Mouse (Mus musculus): Measurements from ENCODE around the gene Gm37240. TPM values are rescaled to one million over a fixed set of nuclear protein-coding genes. Genes with fewer than 3 reads are reported as not detected.

Gm37240 gene
- polyA plus RNA-seq, 1 experiment from 2014 or later: 0.11 TPM

DNA sequence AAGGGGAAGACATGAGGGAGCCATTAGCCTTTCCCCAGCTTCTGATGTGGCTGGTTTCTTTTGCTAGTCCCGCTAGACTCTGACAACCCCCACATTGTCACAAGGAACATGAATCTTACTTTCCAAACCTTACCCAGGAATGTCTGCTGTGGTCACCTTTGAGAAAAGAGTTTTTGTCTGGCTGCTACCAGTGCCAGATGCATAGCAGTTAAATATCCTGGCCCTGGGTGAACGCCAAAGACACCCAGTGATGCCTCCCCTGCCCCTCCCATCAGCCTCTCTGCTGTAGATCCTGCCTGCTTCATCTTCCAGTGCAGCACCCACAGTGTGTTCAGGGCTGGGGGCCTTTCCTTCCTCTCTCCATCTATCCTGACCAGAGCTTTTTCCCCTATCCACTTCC lies 1197.7 kb downstream of the Gm37240 start:
- no peaks in the 10 kb centered on the region for H3K9me3 ChIP-seq (ENCODE audit: control insufficient read depth, low read length)
- no peak overlapping the region for H3K4me3 ChIP-seq (replicated peaks; ENCODE audit: low read depth, low read length)
- no peaks in the 10 kb centered on the region for H3K4me1 ChIP-seq (ENCODE audit: control insufficient read depth, insufficient read depth, low read length)
- H3K27ac ChIP-seq (replicated peaks; ENCODE audit: low read depth, low read length): no peak overlapping the region
- ATAC-seq (ENCODE audit: low FRiP score, low TSS enrichment): no peak
- H3K27me3 ChIP-seq (ENCODE audit: control insufficient read depth, insufficient read depth, low read length): no peaks in the 10 kb centered on the region
- DNase-seq: no peak
- H3K9ac ChIP-seq (replicated peaks; ENCODE audit: low read length): no peak overlapping the region
- WGBS: 70% methylated on average over 2 of the region's 2 CpGs
- no peaks in the 10 kb centered on the region for H3K36me3 ChIP-seq (ENCODE audit: control insufficient read depth, insufficient read depth, low read length)
- no peak overlapping the region for H3K4me2 ChIP-seq (ENCODE audit: low read length)

DNA sequence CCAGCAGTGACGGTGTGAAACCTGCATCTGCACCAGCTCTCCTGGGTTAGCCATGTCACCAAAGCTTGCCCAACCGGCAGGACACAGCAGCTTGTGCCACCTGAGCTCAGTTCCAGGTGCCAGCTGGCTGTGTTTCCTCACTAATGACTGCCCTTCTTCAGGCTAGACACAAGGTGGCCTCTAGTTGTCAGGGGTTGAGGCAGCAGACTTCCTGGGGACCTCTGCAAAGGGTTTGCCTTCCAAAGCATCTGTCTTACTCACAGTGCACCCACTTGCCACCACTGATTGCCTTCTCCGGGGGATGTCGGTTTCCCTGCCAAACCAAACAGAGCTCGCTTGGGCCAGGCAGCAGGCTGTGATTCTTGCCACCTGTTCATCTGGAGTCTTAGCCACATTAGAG lies 1199.1 kb downstream of the Gm37240 start:
- no peak for ATAC-seq (ENCODE audit: low FRiP score, low TSS enrichment)
- Histone ChIP-seq H3K4me2 (ENCODE audit: low read length) (no peak overlapping the region), H3K4me3 (replicated peaks; ENCODE audit: low read depth, low read length) (no peak overlapping the region), H3K36me3 (ENCODE audit: control insufficient read depth, insufficient read depth, low read length) (no peaks in the 10 kb centered on the region), H3K27me3 (ENCODE audit: control insufficient read depth, insufficient read depth, low read length) (no peaks in the 10 kb centered on the region), H3K9ac (replicated peaks; ENCODE audit: low read length) (no peak overlapping the region), H3K27ac (replicated peaks; ENCODE audit: low read depth, low read length) (no peak overlapping the region), H3K4me1 (ENCODE audit: control insufficient read depth, insufficient read depth, low read length) (no peaks in the 10 kb centered on the region), H3K9me3 (ENCODE audit: control insufficient read depth, low read length) (no peaks in the 10 kb centered on the region)
- 85% methylated on average over 5 of the region's 5 CpGs for WGBS
- DNase-seq: no peak

DNA sequence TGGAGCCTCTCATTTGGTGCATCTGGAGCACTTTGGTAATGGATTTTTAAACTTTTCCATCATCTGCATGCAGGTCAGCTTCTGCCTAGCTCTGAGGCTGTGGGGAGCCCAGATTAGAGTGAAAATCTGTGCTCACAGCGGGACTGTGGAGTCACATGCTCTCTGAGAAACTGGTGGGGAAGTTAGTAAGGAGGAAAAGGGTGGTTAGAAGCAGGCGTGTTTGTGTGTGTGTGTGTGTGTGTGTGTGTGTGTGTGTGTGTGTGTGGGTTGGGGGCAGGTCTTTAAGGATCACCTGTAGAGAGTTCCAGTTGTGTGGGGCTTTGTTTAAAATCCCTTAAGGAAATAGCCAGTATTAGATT lies 1199.9 kb downstream of the Gm37240 start:
- H3K9me3 ChIP-seq (ENCODE audit: control insufficient read depth, low read length): no peaks in the 10 kb centered on the region
- H3K4me2 ChIP-seq (ENCODE audit: low read length): no peak overlapping the region
- DNase-seq (no peak), ATAC-seq (ENCODE audit: low FRiP score, low TSS enrichment) (no peak)
- 46% methylated on average over 2 of the region's 2 CpGs for WGBS
- no peaks in the 10 kb centered on the region for H3K36me3 ChIP-seq (ENCODE audit: control insufficient read depth, insufficient read depth, low read length)
- no peak overlapping the region for H3K27ac ChIP-seq (replicated peaks; ENCODE audit: low read depth, low read length)
- no peak overlapping the region for H3K4me3 ChIP-seq (replicated peaks; ENCODE audit: low read depth, low read length)
- H3K27me3 ChIP-seq (ENCODE audit: control insufficient read depth, insufficient read depth, low read length): no peaks in the 10 kb centered on the region
- H3K9ac ChIP-seq (replicated peaks; ENCODE audit: low read length): no peak overlapping the region
- no peaks in the 10 kb centered on the region for H3K4me1 ChIP-seq (ENCODE audit: control insufficient read depth, insufficient read depth, low read length)

DNA sequence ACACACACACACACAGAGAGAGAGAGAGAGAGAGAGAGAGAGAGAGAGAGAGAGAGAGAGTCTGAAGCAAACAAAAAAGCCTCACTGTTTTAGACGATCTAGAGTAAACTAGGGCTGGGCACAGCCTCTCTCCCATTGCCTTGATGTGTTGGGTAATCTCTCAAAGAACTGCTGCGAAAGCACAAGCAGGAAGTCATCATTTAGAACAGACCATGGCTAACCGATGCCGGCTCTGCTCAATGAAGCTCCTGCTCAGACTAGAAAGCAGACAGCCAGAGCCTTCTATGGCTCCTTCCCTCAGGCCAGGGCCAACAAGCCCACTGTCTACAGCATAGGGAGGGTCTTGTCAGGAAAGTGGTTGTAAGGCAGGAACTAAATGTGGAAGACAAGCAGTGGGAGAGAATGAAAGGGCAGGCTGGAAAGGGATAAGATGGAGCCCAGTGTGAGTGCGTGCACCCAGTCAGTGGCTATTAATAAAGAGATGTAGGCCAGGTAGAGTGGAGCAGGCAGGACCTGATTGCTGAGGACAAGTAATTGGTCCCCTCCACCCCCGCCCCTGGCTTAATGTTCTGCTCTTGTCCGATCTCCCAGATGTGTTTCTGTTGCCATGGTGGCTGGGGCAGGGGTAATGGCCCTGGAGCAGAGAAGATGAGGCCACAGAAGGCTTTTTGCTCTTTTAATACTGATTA lies 1200.4 kb downstream of the Gm37240 start:
- no peak overlapping the region for H3K4me3 ChIP-seq (replicated peaks; ENCODE audit: low read depth, low read length)
- H3K27ac ChIP-seq (replicated peaks; ENCODE audit: low read depth, low read length): no peak overlapping the region
- no peaks in the 10 kb centered on the region for H3K36me3 ChIP-seq (ENCODE audit: control insufficient read depth, insufficient read depth, low read length)
- DNase-seq: no peak
- H3K4me2 ChIP-seq (ENCODE audit: low read length): no peak overlapping the region
- WGBS: 76% methylated on average over 7 of the region's 7 CpGs
- H3K9ac ChIP-seq (replicated peaks; ENCODE audit: low read length): no peak overlapping the region
- no peaks in the 10 kb centered on the region for H3K4me1 ChIP-seq (ENCODE audit: control insufficient read depth, insufficient read depth, low read length)
- no peaks in the 10 kb centered on the region for H3K9me3 ChIP-seq (ENCODE audit: control insufficient read depth, low read length)
- no peak for ATAC-seq (ENCODE audit: low FRiP score, low TSS enrichment)
- H3K27me3 ChIP-seq (ENCODE audit: control insufficient read depth, insufficient read depth, low read length): no peaks in the 10 kb centered on the region

DNA sequence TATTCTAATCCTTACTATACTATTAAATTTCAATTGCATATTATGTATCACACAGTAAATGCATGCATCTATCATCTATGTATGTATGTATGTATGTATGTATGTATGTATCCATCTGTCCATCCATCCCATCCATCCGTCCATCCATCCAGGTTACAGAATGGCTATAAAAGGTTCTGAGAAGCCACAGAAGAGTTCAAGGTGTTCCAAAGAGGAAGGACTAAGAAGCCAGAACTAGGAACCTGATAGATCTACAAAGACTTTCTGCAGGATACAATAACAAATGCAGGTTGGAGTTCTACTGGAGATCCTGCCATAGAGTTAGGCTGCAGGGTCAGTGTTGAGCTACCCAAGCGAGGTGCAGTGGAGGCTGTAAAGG lies 1201.0 kb downstream of the Gm37240 start:
- no peak overlapping the region for H3K4me3 ChIP-seq (replicated peaks; ENCODE audit: low read depth, low read length)
- H3K4me1 ChIP-seq (ENCODE audit: control insufficient read depth, insufficient read depth, low read length): no peaks in the 10 kb centered on the region
- no peaks in the 10 kb centered on the region for H3K36me3 ChIP-seq (ENCODE audit: control insufficient read depth, insufficient read depth, low read length)
- WGBS: 91% methylated on average over 2 of the region's 2 CpGs
- H3K27me3 ChIP-seq (ENCODE audit: control insufficient read depth, insufficient read depth, low read length): no peaks in the 10 kb centered on the region
- no peak overlapping the region for H3K4me2 ChIP-seq (ENCODE audit: low read length)
- DNase-seq (no peak), ATAC-seq (ENCODE audit: low FRiP score, low TSS enrichment) (no peak)
- no peak overlapping the region for H3K27ac ChIP-seq (replicated peaks; ENCODE audit: low read depth, low read length)
- H3K9me3 ChIP-seq (ENCODE audit: control insufficient read depth, low read length): no peaks in the 10 kb centered on the region
- no peak overlapping the region for H3K9ac ChIP-seq (replicated peaks; ENCODE audit: low read length)

DNA sequence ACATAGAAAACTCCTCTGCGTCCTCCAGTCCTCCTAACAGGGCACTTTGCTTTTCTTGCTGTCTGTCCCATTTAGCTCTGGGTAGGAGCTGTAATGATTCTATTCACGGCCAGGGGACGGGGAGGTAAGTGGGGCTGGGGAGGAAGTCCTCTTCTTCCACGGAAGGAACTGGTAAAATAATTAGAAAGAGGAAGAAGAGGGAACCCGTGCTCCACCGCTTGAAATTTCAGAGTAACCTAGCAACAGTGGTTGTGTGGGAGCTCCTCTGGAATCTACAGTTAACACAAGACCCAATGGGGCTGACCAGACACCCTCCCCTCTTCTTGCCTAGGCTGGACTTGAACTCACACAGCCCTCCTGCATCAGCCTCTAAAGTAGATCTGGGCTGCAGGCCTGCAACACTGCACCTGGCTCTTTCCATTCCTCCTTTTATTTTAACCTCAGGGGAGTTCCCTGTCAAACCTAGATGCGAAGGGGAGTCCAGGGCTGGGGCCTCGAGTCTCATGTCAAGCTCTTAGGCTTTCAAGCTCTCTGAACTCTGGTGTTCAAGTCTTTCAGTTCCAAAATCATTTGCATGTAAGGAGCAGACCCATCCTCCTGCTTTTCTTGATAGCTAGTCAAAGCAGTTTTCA lies 1201.5 kb downstream of the Gm37240 start:
- no peak for DNase-seq
- H3K36me3 ChIP-seq (ENCODE audit: control insufficient read depth, insufficient read depth, low read length): no peaks in the 10 kb centered on the region
- no peaks in the 10 kb centered on the region for H3K9me3 ChIP-seq (ENCODE audit: control insufficient read depth, low read length)
- no peak overlapping the region for H3K4me3 ChIP-seq (replicated peaks; ENCODE audit: low read depth, low read length)
- H3K27me3 ChIP-seq (ENCODE audit: control insufficient read depth, insufficient read depth, low read length): no peaks in the 10 kb centered on the region
- no peak overlapping the region for H3K9ac ChIP-seq (replicated peaks; ENCODE audit: low read length)
- WGBS: 75% methylated on average over 8 of the region's 8 CpGs
- ATAC-seq (ENCODE audit: low FRiP score, low TSS enrichment): no peak
- no peaks in the 10 kb centered on the region for H3K4me1 ChIP-seq (ENCODE audit: control insufficient read depth, insufficient read depth, low read length)
- H3K27ac ChIP-seq (replicated peaks; ENCODE audit: low read depth, low read length): no peak overlapping the region
- H3K4me2 ChIP-seq (ENCODE audit: low read length): no peak overlapping the region

DNA sequence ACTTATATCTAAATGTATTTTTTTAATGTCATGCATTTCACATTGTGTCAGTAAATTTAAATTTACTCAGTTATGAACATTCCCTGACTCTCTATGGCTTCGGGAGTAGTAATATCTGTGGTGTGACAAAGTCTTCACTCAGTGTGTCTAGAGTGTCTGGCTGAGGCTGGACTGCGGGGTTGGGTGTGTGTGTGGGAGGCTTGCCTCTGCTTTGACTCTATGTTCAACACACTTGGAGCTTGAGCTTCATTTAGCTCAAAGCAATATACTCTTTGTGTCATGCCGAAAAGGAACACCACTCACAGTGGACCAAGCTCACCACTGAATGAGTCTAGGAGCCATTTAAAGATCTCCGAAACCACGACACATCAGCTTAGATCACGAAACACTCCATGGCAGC lies 1203.5 kb downstream of the Gm37240 start:
- 90% methylated on average over 6 of the region's 6 CpGs for WGBS
- H3K4me3 ChIP-seq (replicated peaks; ENCODE audit: low read depth, low read length): no peak overlapping the region

DNA sequence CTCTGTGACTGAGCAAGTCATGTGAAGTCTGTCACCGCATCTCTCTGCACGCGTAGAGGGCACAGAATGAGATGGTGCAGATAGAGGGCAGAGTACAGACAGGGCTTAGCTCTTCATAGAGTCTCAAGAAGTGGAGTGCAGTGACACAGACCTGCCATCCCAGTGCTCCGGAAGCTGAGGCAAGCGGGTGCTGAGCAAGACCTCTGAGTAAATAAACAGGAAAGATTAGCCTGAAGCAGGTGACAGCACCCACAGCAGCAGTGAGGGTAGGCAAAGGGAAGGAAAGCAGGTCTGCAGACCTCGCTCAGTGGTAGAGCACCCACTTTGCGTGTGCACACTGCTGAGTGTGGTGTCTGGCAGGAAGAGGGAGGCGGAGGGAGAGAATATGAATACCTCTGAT lies 1205.6 kb downstream of the Gm37240 start:
- no peak for DNase-seq
- Histone ChIP-seq H3K9ac (replicated peaks; ENCODE audit: low read length) (no peak overlapping the region), H3K4me1 (ENCODE audit: control insufficient read depth, insufficient read depth, low read length) (no peaks in the 10 kb centered on the region), H3K27me3 (ENCODE audit: control insufficient read depth, insufficient read depth, low read length) (no peaks in the 10 kb centered on the region), H3K4me3 (replicated peaks; ENCODE audit: low read depth, low read length) (no peak overlapping the region), H3K27ac (replicated peaks; ENCODE audit: low read depth, low read length) (no peak overlapping the region), H3K36me3 (ENCODE audit: control insufficient read depth, insufficient read depth, low read length) (no peaks in the 10 kb centered on the region), H3K9me3 (ENCODE audit: control insufficient read depth, low read length) (no peaks in the 10 kb centered on the region), H3K4me2 (ENCODE audit: low read length) (no peak overlapping the region)
- ATAC-seq (ENCODE audit: low FRiP score, low TSS enrichment): no peak
- WGBS: 92% methylated on average over 8 of the region's 8 CpGs

More for the DNA sequence above, 1203.5 kb downstream of the Gm37240 start:
- Histone ChIP-seq H3K27me3 (ENCODE audit: control insufficient read depth, insufficient read depth, low read length) (no peaks in the 10 kb centered on the region), H3K9me3 (ENCODE audit: control insufficient read depth, low read length) (no peaks in the 10 kb centered on the region), H3K4me2 (ENCODE audit: low read length) (no peak overlapping the region), H3K9ac (replicated peaks; ENCODE audit: low read length) (no peak overlapping the region), H3K36me3 (ENCODE audit: control insufficient read depth, insufficient read depth, low read length) (no peaks in the 10 kb centered on the region), H3K4me1 (ENCODE audit: control insufficient read depth, insufficient read depth, low read length) (no peaks in the 10 kb centered on the region), H3K27ac (replicated peaks; ENCODE audit: low read depth, low read length) (no peak overlapping the region)
- ATAC-seq (ENCODE audit: low FRiP score, low TSS enrichment): no peak
- DNase-seq: no peak

DNA sequence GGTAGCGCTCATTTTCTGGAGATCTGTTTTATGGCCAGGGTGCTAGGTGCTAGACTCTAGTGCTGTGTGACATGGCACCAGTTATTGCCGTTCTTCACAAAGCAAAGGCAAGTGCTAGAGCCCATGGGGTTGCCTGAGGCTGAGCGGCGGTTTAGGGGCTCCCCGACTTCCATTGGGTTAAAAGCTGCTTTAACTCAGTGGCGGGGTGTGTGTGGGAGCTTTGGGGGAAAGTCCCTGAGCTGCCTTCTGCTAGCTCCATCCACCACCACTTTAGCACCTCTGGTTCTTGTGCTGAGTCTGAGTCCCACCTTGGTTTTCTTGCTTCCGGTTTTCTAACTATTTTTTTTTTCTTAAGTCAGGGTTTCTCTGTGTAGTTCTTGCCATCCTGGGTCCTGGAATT lies 1207.3 kb downstream of the Gm37240 start:
- WGBS: 94% methylated on average over 7 of the region's 7 CpGs
- DNase-seq: no peak
- Histone ChIP-seq H3K9ac (replicated peaks; ENCODE audit: low read length) (no peak overlapping the region), H3K4me3 (replicated peaks; ENCODE audit: low read depth, low read length) (no peak overlapping the region), H3K4me2 (ENCODE audit: low read length) (no peak overlapping the region), H3K27ac (replicated peaks; ENCODE audit: low read depth, low read length) (no peak overlapping the region), H3K27me3 (ENCODE audit: control insufficient read depth, insufficient read depth, low read length) (no peaks in the 10 kb centered on the region), H3K36me3 (ENCODE audit: control insufficient read depth, insufficient read depth, low read length) (no peaks in the 10 kb centered on the region), H3K4me1 (ENCODE audit: control insufficient read depth, insufficient read depth, low read length) (no peaks in the 10 kb centered on the region), H3K9me3 (ENCODE audit: control insufficient read depth, low read length) (no peaks in the 10 kb centered on the region)
- no peak for ATAC-seq (ENCODE audit: low FRiP score, low TSS enrichment)

Measured in midbrain, embryonic 14.5 days (tissue).